Mouse (Mus musculus): Measurements from ENCODE around the gene Gm6614. TPM values are rescaled to one million over a fixed set of nuclear protein-coding genes. Genes with fewer than 3 reads are reported as not detected.

The Gm6614 gene
- polyA plus RNA-seq, 1 experiment from 2014 or later = not detected

- 70% methylated on average over 2 of the region's 2 CpGs for WGBS (ENCODE audit: insufficient replicate concordance)
- Histone ChIP-seq H3K27ac (ENCODE audit: low read depth) (no peak overlapping the region), H3K4me3 (ENCODE audit: low read depth, low read length) (no peak overlapping the region), H3K4me1 (ENCODE audit: insufficient read depth) (no peaks in the 10 kb centered on the region), H3K4me2 (ENCODE audit: low read depth, low read length) (no peak overlapping the region), H3K27me3 (ENCODE audit: insufficient read depth, low read length) (no peaks in the 10 kb centered on the region), H3K9ac (replicated peaks) (no peak overlapping the region), H3K9me3 (ENCODE audit: low read length) (peaks cover under 1% of the 10 kb centered on the region), H3K36me3 (replicated peaks; ENCODE audit: insufficient read depth, low read length) (no peaks in the 10 kb centered on the region)
- TF ChIP-seq EP300 (IDR thresholded peaks at IDR 0.05; ENCODE audit: low read depth) (no peak), CTCF (IDR thresholded peaks at IDR 0.05; ENCODE audit: low read depth) (no peak)
- no peak for ATAC-seq
- no peak for DNase-seq
These were observed 24.6 kb upstream of the Gm6614 start for GRCm38 (mm10) chr6:142035771-142036170.

DNA sequence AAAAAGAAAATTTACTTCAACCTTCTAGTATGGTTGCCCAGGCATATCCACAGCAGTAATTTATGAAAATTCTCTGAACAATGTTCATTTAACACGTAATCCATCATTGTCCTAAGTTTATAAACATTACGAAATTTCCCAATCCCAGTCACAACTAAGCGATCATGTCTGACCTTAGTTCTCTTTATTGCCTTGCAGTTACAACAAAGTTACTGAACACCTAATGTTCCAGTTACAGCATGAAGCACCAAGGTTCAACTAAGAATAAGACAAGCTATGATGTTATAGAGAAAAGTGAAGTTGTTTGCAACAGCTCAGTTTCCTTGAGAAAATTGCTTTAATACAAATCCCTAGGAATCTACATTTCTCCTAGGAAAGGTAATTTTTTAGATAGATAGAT, 10.5 kb upstream of the Gm6614 start:
- ATAC-seq (peak; percentile 38; the same call in 1 of the 2 replicates), DNase-seq (no peak)
- Histone ChIP-seq H3K4me1 (ENCODE audit: insufficient read depth) (no peaks in the 10 kb centered on the region), H3K27ac (ENCODE audit: low read depth) (no peak overlapping the region), H3K9ac (replicated peaks) (no peak overlapping the region), H3K4me2 (ENCODE audit: low read depth, low read length) (no peak overlapping the region), H3K27me3 (ENCODE audit: insufficient read depth, low read length) (no peaks in the 10 kb centered on the region), H3K9me3 (ENCODE audit: low read length) (no peaks in the 10 kb centered on the region), H3K36me3 (replicated peaks; ENCODE audit: insufficient read depth, low read length) (no peaks in the 10 kb centered on the region), H3K4me3 (ENCODE audit: low read depth, low read length) (no peak overlapping the region)
- 57% methylated on average over 3 of the region's 3 CpGs for WGBS (ENCODE audit: insufficient replicate concordance)
- no peak for TF ChIP-seq EP300 (IDR thresholded peaks at IDR 0.05; ENCODE audit: low read depth)
- no peak for TF ChIP-seq CTCF (IDR thresholded peaks at IDR 0.05; ENCODE audit: low read depth)

DNA sequence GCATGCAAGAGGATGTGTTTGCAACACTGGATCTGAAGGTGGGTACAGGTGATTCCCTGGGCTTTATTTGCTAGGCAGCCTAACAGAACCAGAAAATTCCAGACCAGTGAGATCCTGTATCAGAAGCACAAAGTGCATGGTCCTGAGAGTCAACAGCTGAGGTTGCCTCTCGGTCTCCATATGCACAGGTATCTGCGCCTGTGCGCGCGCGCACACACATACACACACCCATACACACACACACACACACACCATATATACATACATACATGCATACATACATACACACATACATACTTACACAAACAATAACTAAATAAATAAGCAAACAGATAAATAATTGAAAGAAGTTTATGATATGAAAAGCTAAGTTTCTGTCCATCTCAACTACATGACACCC, 24.4 kb downstream of the Gm6614 start:
- H3K4me3 ChIP-seq (ENCODE audit: low read depth, low read length) = no peak overlapping the region
- WGBS (ENCODE audit: insufficient replicate concordance) = 91% methylated on average over 6 of the region's 6 CpGs
- ATAC-seq = no peak
- no peak overlapping the region for H3K27ac ChIP-seq (ENCODE audit: low read depth)
- H3K9ac ChIP-seq (replicated peaks) = no peak overlapping the region
- no peak for TF ChIP-seq EP300 (IDR thresholded peaks at IDR 0.05; ENCODE audit: low read depth)
- TF ChIP-seq CTCF (IDR thresholded peaks at IDR 0.05; ENCODE audit: low read depth) = no peak
- no peaks in the 10 kb centered on the region for H3K36me3 ChIP-seq (replicated peaks; ENCODE audit: insufficient read depth, low read length)
- no peaks in the 10 kb centered on the region for H3K27me3 ChIP-seq (ENCODE audit: insufficient read depth, low read length)
- no peak for DNase-seq
- no peaks in the 10 kb centered on the region for H3K4me1 ChIP-seq (ENCODE audit: insufficient read depth)
- H3K9me3 ChIP-seq (ENCODE audit: low read length) = no peaks in the 10 kb centered on the region
- no peak overlapping the region for H3K4me2 ChIP-seq (ENCODE audit: low read depth, low read length)

GRCm38 (mm10) chr6:141984644-141985043, 26.6 kb downstream of the Gm6614 start:
- no peak for TF ChIP-seq CTCF (IDR thresholded peaks at IDR 0.05; ENCODE audit: low read depth)
- no peak for TF ChIP-seq EP300 (IDR thresholded peaks at IDR 0.05; ENCODE audit: low read depth)
- Histone ChIP-seq H3K4me3 (ENCODE audit: low read depth, low read length) (no peak overlapping the region), H3K4me2 (ENCODE audit: low read depth, low read length) (no peak overlapping the region), H3K36me3 (replicated peaks; ENCODE audit: insufficient read depth, low read length) (no peaks in the 10 kb centered on the region), H3K27me3 (ENCODE audit: insufficient read depth, low read length) (no peaks in the 10 kb centered on the region), H3K9me3 (ENCODE audit: low read length) (no peaks in the 10 kb centered on the region), H3K4me1 (ENCODE audit: insufficient read depth) (no peaks in the 10 kb centered on the region), H3K9ac (replicated peaks) (no peak overlapping the region), H3K27ac (ENCODE audit: low read depth) (no peak overlapping the region)
- WGBS (ENCODE audit: insufficient replicate concordance) = 67% methylated on average over 3 of the region's 3 CpGs
- no peak for DNase-seq
- no peak for ATAC-seq

- WGBS (ENCODE audit: insufficient replicate concordance) = 40% methylated on average over 1 of the region's 1 CpGs
- TF ChIP-seq CTCF (IDR thresholded peaks at IDR 0.05; ENCODE audit: low read depth) = no peak
- no peak for TF ChIP-seq EP300 (IDR thresholded peaks at IDR 0.05; ENCODE audit: low read depth)
- no peaks in the 10 kb centered on the region for H3K27me3 ChIP-seq (ENCODE audit: insufficient read depth, low read length)
- no peak overlapping the region for H3K9ac ChIP-seq (replicated peaks)
- no peaks in the 10 kb centered on the region for H3K4me1 ChIP-seq (ENCODE audit: insufficient read depth)
- DNase-seq = no peak
- no peak overlapping the region for H3K4me2 ChIP-seq (ENCODE audit: low read depth, low read length)
- no peak for ATAC-seq
- no peaks in the 10 kb centered on the region for H3K9me3 ChIP-seq (ENCODE audit: low read length)
- H3K36me3 ChIP-seq (replicated peaks; ENCODE audit: insufficient read depth, low read length) = no peaks in the 10 kb centered on the region
- H3K27ac ChIP-seq (ENCODE audit: low read depth) = no peak overlapping the region
- H3K4me3 ChIP-seq (ENCODE audit: low read depth, low read length) = no peak overlapping the region
These were observed 48.8 kb downstream of the Gm6614 start for GRCm38 (mm10) chr6:141962420-141962819.

GRCm38 (mm10) chr6:141961861-141962260, 49.4 kb downstream of the Gm6614 start:
- no peak for TF ChIP-seq EP300 (IDR thresholded peaks at IDR 0.05; ENCODE audit: low read depth)
- no peak for TF ChIP-seq CTCF (IDR thresholded peaks at IDR 0.05; ENCODE audit: low read depth)

GRCm38 (mm10) chr6:141960482-141960881, 50.7 kb downstream of the Gm6614 start:
- no peaks in the 10 kb centered on the region for H3K36me3 ChIP-seq (replicated peaks; ENCODE audit: insufficient read depth, low read length)
- no peaks in the 10 kb centered on the region for H3K9me3 ChIP-seq (ENCODE audit: low read length)
- H3K4me1 ChIP-seq (ENCODE audit: insufficient read depth) = no peaks in the 10 kb centered on the region
- no peak overlapping the region for H3K9ac ChIP-seq (replicated peaks)
- peak; percentile 94 for ATAC-seq
- no peak overlapping the region for H3K4me2 ChIP-seq (ENCODE audit: low read depth, low read length)
- no peak for DNase-seq
- peak overlapping the region; percentile 77 for H3K27ac ChIP-seq (ENCODE audit: low read depth)
- peak; percentile 35; the same call in 1 of the 2 replicates for TF ChIP-seq EP300 (IDR thresholded peaks at IDR 0.05; ENCODE audit: low read depth)
- no peak for TF ChIP-seq CTCF (IDR thresholded peaks at IDR 0.05; ENCODE audit: low read depth)
- WGBS (ENCODE audit: insufficient replicate concordance) = 57% methylated on average over 5 of the region's 5 CpGs
- H3K4me3 ChIP-seq (ENCODE audit: low read depth, low read length) = no peak overlapping the region
- no peaks in the 10 kb centered on the region for H3K27me3 ChIP-seq (ENCODE audit: insufficient read depth, low read length)

More at GRCm38 (mm10) chr6:141961861-141962260, 49.4 kb downstream of the Gm6614 start:
- Histone ChIP-seq H3K4me1 (ENCODE audit: insufficient read depth) (no peaks in the 10 kb centered on the region), H3K4me2 (ENCODE audit: low read depth, low read length) (no peak overlapping the region), H3K9ac (replicated peaks) (no peak overlapping the region), H3K36me3 (replicated peaks; ENCODE audit: insufficient read depth, low read length) (no peaks in the 10 kb centered on the region), H3K27me3 (ENCODE audit: insufficient read depth, low read length) (no peaks in the 10 kb centered on the region), H3K9me3 (ENCODE audit: low read length) (no peaks in the 10 kb centered on the region), H3K4me3 (ENCODE audit: low read depth, low read length) (no peak overlapping the region), H3K27ac (ENCODE audit: low read depth) (no peak overlapping the region)
- no peak for ATAC-seq
- 69% methylated on average over 3 of the region's 3 CpGs for WGBS (ENCODE audit: insufficient replicate concordance)
- DNase-seq = no peak
